Mouse (Mus musculus): ENCODE results near the gene Rbm15b. TPM values are rescaled to one million over a fixed set of nuclear protein-coding genes. Genes with fewer than 3 reads are reported as not detected.

Gene Rbm15b
- polyA plus RNA-seq, 1 experiment from 2014 or later: 24.8 TPM

- 83% methylated on average over 4 of the region's 4 CpGs for whole genome bisulfite sequencing
These were observed 16.0 kb upstream of the Rbm15b start for GRCm38 (mm10) chr9:106903099-106903790.

GRCm38 (mm10) chr9:106901596-106901995 lies 14.4 kb upstream of the Rbm15b start:
- ATAC-seq: no peak
- H3K4me1 ChIP-seq (ENCODE audit: control insufficient read depth, insufficient read depth, low read length): no peaks in the 10 kb centered on the region
- 96% methylated on average over 7 of the region's 7 CpGs for WGBS
- no peak overlapping the region for H3K27ac ChIP-seq (ENCODE audit: low read depth, low read length)
- peaks cover 47% of the 10 kb centered on the region for H3K36me3 ChIP-seq (ENCODE audit: control insufficient read depth, insufficient read depth, low read length)
- H3K9ac ChIP-seq (ENCODE audit: low read length): no peak overlapping the region
- DNase-seq (ENCODE audit: low spot score): no peak
- H3K9me3 ChIP-seq (replicated peaks; ENCODE audit: control insufficient read depth, low read length): no peaks in the 10 kb centered on the region
- no peak overlapping the region for H3K4me3 ChIP-seq (ENCODE audit: low read depth, low read length)
- H3K27me3 ChIP-seq (replicated peaks; ENCODE audit: control insufficient read depth, insufficient read depth, low read length): no peaks in the 10 kb centered on the region
- H3K4me2 ChIP-seq (ENCODE audit: low read length): no peak overlapping the region

More at GRCm38 (mm10) chr9:106903099-106903790, 16.0 kb upstream of the Rbm15b start:
- Histone ChIP-seq H3K36me3 (ENCODE audit: control insufficient read depth, insufficient read depth, low read length) (peaks cover 47% of the 10 kb centered on the region), H3K4me1 (ENCODE audit: control insufficient read depth, insufficient read depth, low read length) (no peaks in the 10 kb centered on the region), H3K9ac (ENCODE audit: low read length) (no peak overlapping the region), H3K27ac (ENCODE audit: low read depth, low read length) (no peak overlapping the region), H3K9me3 (replicated peaks; ENCODE audit: control insufficient read depth, low read length) (no peaks in the 10 kb centered on the region), H3K4me2 (ENCODE audit: low read length) (no peak overlapping the region), H3K4me3 (ENCODE audit: low read depth, low read length) (no peak overlapping the region), H3K27me3 (replicated peaks; ENCODE audit: control insufficient read depth, insufficient read depth, low read length) (no peaks in the 10 kb centered on the region)
- DNase-seq (ENCODE audit: low spot score) (no peak), ATAC-seq (no peak)

GRCm38 (mm10) chr9:106898901-106899300 lies 11.7 kb upstream of the Rbm15b start:
- DNase-seq (ENCODE audit: low spot score): no peak
- Histone ChIP-seq H3K4me1 (ENCODE audit: control insufficient read depth, insufficient read depth, low read length) (no peaks in the 10 kb centered on the region), H3K27me3 (replicated peaks; ENCODE audit: control insufficient read depth, insufficient read depth, low read length) (no peaks in the 10 kb centered on the region), H3K9me3 (replicated peaks; ENCODE audit: control insufficient read depth, low read length) (no peaks in the 10 kb centered on the region), H3K9ac (ENCODE audit: low read length) (no peak overlapping the region), H3K4me2 (ENCODE audit: low read length) (no peak overlapping the region), H3K36me3 (ENCODE audit: control insufficient read depth, insufficient read depth, low read length) (peaks cover 49% of the 10 kb centered on the region), H3K27ac (ENCODE audit: low read depth, low read length) (no peak overlapping the region), H3K4me3 (ENCODE audit: low read depth, low read length) (no peak overlapping the region)
- ATAC-seq: no peak
- 88% methylated on average over 1 of the region's 1 CpGs for WGBS

- no peaks in the 10 kb centered on the region for H3K27me3 ChIP-seq (replicated peaks; ENCODE audit: control insufficient read depth, insufficient read depth, low read length)
- WGBS: 63% methylated on average over 3 of the region's 3 CpGs
- 0 out of 2 replicates have a peak overlapping the region, but pooled peaks have one; percentile 45 for H3K9ac ChIP-seq (ENCODE audit: low read length)
- H3K4me1 ChIP-seq (ENCODE audit: control insufficient read depth, insufficient read depth, low read length): peaks cover 20% of the 10 kb centered on the region
- ATAC-seq: no peak
- H3K27ac ChIP-seq (ENCODE audit: low read depth, low read length): no peak overlapping the region
- DNase-seq (ENCODE audit: low spot score): no peak
- H3K4me3 ChIP-seq (ENCODE audit: low read depth, low read length): no peak overlapping the region
- no peaks in the 10 kb centered on the region for H3K9me3 ChIP-seq (replicated peaks; ENCODE audit: control insufficient read depth, low read length)
- H3K36me3 ChIP-seq (ENCODE audit: control insufficient read depth, insufficient read depth, low read length): peaks cover 37% of the 10 kb centered on the region
- peak overlapping the region; percentile 29 for H3K4me2 ChIP-seq (ENCODE audit: low read length)
These were observed 6.1 kb upstream of the Rbm15b start for GRCm38 (mm10) chr9:106893327-106893726.

- Histone ChIP-seq H3K4me1 (ENCODE audit: control insufficient read depth, insufficient read depth, low read length) (peaks cover 20% of the 10 kb centered on the region), H3K9me3 (replicated peaks; ENCODE audit: control insufficient read depth, low read length) (no peaks in the 10 kb centered on the region), H3K27ac (ENCODE audit: low read depth, low read length) (peak overlapping the region; percentile 94), H3K9ac (ENCODE audit: low read length) (peak overlapping the region; percentile 81), H3K4me2 (ENCODE audit: low read length) (peak overlapping the region; percentile 84), H3K27me3 (replicated peaks; ENCODE audit: control insufficient read depth, insufficient read depth, low read length) (no peaks in the 10 kb centered on the region), H3K36me3 (ENCODE audit: control insufficient read depth, insufficient read depth, low read length) (peaks cover 37% of the 10 kb centered on the region), H3K4me3 (ENCODE audit: low read depth, low read length) (peak overlapping the region; percentile 95)
- no peak for ATAC-seq
- under 1% methylated on average over 9 of the region's 9 CpGs for WGBS
- no peak for DNase-seq (ENCODE audit: low spot score)
These were observed 5.3 kb upstream of the Rbm15b start for GRCm38 (mm10) chr9:106892552-106892875.

- DNase-seq (ENCODE audit: low spot score) (peak; percentile 99), ATAC-seq (peak; percentile 99)
- peak within 1 kb of the TSS; percentile 95 for H3K4me3 ChIP-seq (ENCODE audit: low read depth, low read length)
- H3K4me2 ChIP-seq (ENCODE audit: low read length): peak within 1 kb of the TSS; percentile 84
- H3K9ac ChIP-seq (ENCODE audit: low read length): peak within 1 kb of the TSS; percentile 92
- H3K27ac ChIP-seq (ENCODE audit: low read depth, low read length): peak within 1 kb of the TSS; percentile 94
- peaks cover 20% of the 10 kb centered on the region for H3K4me1 ChIP-seq (ENCODE audit: control insufficient read depth, insufficient read depth, low read length)
- peaks cover 33% of the 10 kb centered on the region for H3K36me3 ChIP-seq (ENCODE audit: control insufficient read depth, insufficient read depth, low read length)
- WGBS: under 1% methylated on average over 59 of the region's 59 CpGs
- no peaks in the 10 kb centered on the region for H3K27me3 ChIP-seq (replicated peaks; ENCODE audit: control insufficient read depth, insufficient read depth, low read length)
- no peaks in the 10 kb centered on the region for H3K9me3 ChIP-seq (replicated peaks; ENCODE audit: control insufficient read depth, low read length)
These were observed 4.8 kb upstream of the Rbm15b start, which contains the start of gene Manf for GRCm38 (mm10) chr9:106891829-106892551. Gene Manf (minus strand): TSS chr9:106891979.

- peak overlapping the region; percentile 95 for H3K4me3 ChIP-seq (ENCODE audit: low read depth, low read length)
- peak overlapping the region; percentile 94 for H3K27ac ChIP-seq (ENCODE audit: low read depth, low read length)
- WGBS: under 1% methylated on average over 17 of the region's 17 CpGs
- ATAC-seq (no peak), DNase-seq (ENCODE audit: low spot score) (peak; percentile 41)
- H3K27me3 ChIP-seq (replicated peaks; ENCODE audit: control insufficient read depth, insufficient read depth, low read length): no peaks in the 10 kb centered on the region
- H3K9me3 ChIP-seq (replicated peaks; ENCODE audit: control insufficient read depth, low read length): no peaks in the 10 kb centered on the region
- H3K36me3 ChIP-seq (ENCODE audit: control insufficient read depth, insufficient read depth, low read length): peaks cover 27% of the 10 kb centered on the region
- H3K9ac ChIP-seq (ENCODE audit: low read length): peak overlapping the region; percentile 92
- H3K4me1 ChIP-seq (ENCODE audit: control insufficient read depth, insufficient read depth, low read length): peaks cover 20% of the 10 kb centered on the region
- H3K4me2 ChIP-seq (ENCODE audit: low read length): peak overlapping the region; percentile 81
These were observed 4.1 kb upstream of the Rbm15b start for GRCm38 (mm10) chr9:106891341-106891741.

- Histone ChIP-seq H3K4me3 (ENCODE audit: low read depth, low read length) (peak overlapping the region; percentile 95), H3K4me2 (ENCODE audit: low read length) (peak overlapping the region; percentile 81), H3K36me3 (ENCODE audit: control insufficient read depth, insufficient read depth, low read length) (peaks cover 29% of the 10 kb centered on the region), H3K9me3 (replicated peaks; ENCODE audit: control insufficient read depth, low read length) (no peaks in the 10 kb centered on the region), H3K4me1 (ENCODE audit: control insufficient read depth, insufficient read depth, low read length) (peaks cover 20% of the 10 kb centered on the region), H3K27me3 (replicated peaks; ENCODE audit: control insufficient read depth, insufficient read depth, low read length) (no peaks in the 10 kb centered on the region), H3K9ac (ENCODE audit: low read length) (peak overlapping the region; percentile 92), H3K27ac (ENCODE audit: low read depth, low read length) (no peak overlapping the region)
- ATAC-seq (no peak), DNase-seq (ENCODE audit: low spot score) (no peak)
- 72% methylated on average over 8 of the region's 8 CpGs for WGBS
These were observed 3.4 kb upstream of the Rbm15b start for GRCm38 (mm10) chr9:106890496-106891240.
